Mouse (Mus musculus) adrenal gland, adult 18-20 months (tissue): Measurements from ENCODE around the gene Dclk3. TPM values are rescaled to one million over a fixed set of nuclear protein-coding genes. Genes with fewer than 3 reads are reported as not detected.
A peak's percentile ranks its signal among the peaks of the same experiment; 100 is the strongest.

Source experiments
- DNase-seq, 2 experiments: peaks; one replicate each; pipeline ENCODE4 v3.0.0; 2021 to 2022; ENCODE audit warnings: low spot score in 2 of 2
- long read RNA-seq, 2 experiments: library from polyadenylated mRNA; stranded (forward); transcript quantifications; one replicate each; pipeline ENCODE4 v2.0.0; 2021
- total RNA-seq, 2 experiments: library from RNA; stranded (reverse); gene quantifications; 1 replicate in 1 of 2; 2 replicates in 1 of 2; pipeline ENCODE4 v1.2.3; 2021

The Dclk3 gene
- 1 to 10 TPM in 1 of 2 experiments, under 1 TPM in 1; 0.99 to 1.1 TPM for total RNA-seq
- long read RNA-seq, experiment 1, partial matches to known transcripts, result 0 of 2 reads
- long read RNA-seq, experiment 1, other reads (novel, unspliced or antisense), result 0 of 2 reads
- long read RNA-seq, experiment 2, result 0 reads

DNA sequence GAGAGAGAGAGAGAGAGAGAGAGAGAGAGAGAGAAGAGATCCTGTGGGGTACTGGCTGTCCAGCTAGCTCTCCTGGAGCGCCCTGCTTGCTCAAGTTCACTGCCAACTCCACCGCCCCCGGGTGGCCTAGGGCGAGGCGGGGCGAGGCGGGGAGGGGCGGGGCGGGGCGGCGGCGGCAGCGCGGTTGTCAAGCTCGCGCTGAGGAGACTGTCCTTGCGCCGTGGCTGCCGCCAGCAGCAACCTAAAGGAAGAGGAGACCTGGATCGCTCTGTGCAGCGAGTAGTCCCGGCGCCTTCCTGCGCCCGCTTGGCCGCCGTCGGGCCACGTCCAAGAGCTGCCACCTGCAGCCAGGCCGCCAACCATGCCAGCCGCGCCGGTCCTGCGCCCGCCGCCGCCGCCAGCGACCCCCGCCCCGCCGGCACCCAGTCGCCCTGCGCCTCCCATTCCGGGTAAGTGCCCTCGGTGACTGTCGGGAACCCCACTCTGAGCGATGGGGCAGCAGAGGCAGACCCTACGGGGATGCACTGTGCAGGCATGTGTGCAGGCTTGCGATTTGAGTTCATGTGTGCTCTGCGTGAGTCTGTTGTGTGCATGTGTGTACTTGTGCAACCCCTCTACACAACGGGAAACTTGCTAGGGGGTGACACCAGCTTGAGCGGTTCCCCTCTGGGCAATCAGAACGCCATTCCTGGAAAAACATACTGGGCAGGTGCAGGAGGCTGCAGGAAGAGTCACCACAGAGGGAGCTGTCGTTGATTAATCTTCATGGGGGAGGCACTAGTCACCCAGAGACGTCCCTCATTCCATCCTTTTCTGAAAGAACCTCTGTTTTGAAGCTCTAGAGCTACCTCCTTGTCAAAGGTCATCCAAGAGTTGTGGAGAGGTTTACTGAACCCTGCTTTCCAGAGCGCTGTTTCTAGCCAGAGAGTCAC, at the start of gene Dclk3:
Gene Dclk3, plus strand, starts transcription at position 178 of the 932 bp plus-strand sequence.
- DNase-seq, result peak; percentile 47 to 56

- peak in 1 of 2 experiments; percentile 30 for DNase-seq
Observed at GRCm38 (mm10) chr9:111390016-111390415, 48.9 kb upstream of the Dclk3 start.

DNA sequence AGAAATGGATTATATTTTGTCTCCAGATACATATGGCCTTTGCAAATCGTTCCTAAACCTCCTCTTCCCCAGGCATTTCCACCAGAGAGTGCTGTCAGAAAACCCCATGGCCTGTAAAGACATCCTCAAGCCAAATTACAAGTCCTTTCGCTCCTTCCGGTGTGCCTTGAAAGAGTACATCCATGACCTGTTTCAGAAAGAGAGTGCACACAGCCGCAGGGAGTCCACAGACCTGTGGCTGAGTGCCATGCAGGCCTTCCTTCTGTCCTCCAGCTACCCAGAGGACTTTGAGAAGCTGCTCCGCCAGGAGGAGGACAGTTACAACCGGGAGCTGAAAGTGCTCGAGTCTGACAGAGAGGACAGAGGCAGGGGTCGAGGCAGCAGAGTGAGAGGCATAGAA, 47.8 kb upstream of the Dclk3 start:
- DNase-seq, result no peak

DNA sequence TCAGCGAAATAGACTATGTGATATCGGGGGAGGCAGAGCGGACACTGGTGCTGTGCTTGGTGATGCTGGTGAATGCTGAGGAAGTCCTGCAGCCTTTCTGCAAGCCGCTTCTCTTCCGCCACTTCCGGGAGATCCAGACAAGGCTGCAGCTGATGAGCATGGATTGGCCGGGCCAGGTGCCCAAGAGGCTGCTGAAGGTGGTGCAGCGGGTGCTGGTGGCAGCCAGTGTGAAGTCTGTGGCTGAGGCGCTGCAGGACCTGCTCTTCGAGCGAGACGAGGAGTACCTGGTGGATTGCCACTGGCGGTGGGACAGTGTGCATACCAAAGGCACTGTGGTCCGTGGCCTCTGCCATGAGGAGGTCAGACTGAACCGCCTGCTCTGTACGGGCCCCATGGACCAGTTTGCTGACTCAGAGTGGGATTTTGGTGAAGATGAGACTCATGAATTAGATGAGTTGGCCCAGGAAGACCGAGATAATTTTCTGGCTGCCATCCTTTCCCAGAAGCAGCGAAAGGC, 46.9 kb upstream of the Dclk3 start:
- no peak for DNase-seq

DNA sequence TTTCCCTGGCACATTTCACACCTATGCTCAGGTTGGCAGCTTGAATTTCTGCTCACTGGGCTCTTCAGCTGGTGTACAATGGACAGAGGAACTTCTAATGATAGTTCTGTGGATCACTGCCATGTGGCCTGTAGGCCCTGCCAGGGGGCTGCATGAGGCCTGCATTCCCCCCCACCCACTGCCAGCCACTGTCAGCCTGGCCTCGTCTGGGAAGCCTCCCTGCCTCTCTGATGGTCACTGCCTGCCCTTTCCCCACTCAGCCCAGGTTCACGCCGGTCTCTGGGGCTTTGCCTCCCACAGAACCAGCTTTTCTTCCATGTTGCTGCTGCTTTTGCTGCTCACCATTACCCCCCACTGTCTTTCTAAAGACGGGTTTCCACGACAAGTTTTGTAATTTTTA, 43.6 kb upstream of the Dclk3 start:
- no peak for DNase-seq

GRCm38 (mm10) chr9:111398059-111398458, 40.8 kb upstream of the Dclk3 start:
- DNase-seq, result no peak

DNA sequence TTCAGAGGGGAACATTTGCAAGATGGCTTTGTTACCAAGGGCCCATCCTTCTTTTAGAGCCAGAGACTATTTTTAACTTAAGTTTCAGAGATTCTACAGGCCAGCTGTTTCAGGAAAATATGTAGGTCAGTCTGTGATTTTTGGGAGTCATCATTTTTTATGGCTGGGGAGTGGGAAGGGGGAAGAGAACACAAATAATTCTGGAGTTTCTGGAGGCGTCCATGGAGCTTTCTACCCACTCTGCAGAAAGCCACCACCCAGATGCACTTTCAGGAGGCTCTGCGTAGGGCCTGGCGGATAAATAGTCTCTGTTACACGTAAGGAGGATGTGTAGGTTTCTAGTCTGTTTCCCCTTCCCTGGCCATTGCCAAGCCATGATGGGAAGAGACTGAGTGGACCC, 38.8 kb upstream of the Dclk3 start:
- no peak for DNase-seq

GRCm38 (mm10) chr9:111403159-111403558, 35.7 kb upstream of the Dclk3 start:
- no peak for DNase-seq

GRCm38 (mm10) chr9:111404346-111405079, 34.4 kb upstream of the Dclk3 start:
- no peak for DNase-seq

DNA sequence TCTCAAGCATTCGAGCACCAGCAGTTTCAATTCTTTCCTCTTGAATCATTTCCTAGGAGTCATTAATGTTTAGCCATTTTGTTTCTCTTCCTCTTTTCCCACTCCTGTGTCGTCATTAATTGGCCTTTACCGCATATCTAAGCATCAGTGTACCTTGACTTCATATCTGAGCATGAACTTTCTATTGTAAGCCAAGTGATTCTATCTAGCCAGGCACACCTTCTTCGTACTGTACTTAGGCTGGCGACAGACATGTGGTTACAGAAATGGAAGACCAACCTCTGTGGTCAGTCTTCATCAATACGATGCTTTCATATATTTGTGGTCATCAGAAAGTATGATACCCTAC, 33.8 kb upstream of the Dclk3 start:
- no peak for DNase-seq

GRCm38 (mm10) chr9:111408012-111408411, 30.9 kb upstream of the Dclk3 start:
- DNase-seq, result no peak

- DNase-seq, result no peak
Observed at GRCm38 (mm10) chr9:111408427-111408826, 30.5 kb upstream of the Dclk3 start.

- DNase-seq, result no peak
Observed at GRCm38 (mm10) chr9:111412471-111413160, 26.3 kb upstream of the Dclk3 start.

DNA sequence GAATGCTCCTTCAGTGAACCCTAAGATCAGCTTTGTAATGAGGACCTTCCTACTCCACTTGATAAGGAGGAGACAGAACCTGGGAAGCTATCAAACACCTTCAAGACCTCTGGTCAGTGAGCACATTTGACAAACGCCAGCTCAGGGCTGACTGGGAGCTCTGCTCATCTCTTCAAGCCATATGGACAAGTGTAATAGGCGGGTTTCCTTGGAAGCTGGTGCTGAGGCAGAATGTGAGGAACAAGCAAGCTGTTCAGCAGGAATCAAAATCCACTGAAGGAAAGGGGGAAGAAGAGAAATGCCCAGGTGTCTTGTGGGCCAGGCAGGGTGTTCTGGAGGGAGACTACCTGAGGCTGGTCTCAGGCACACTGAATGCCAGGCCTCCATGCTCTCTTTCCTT, 17.0 kb upstream of the Dclk3 start:
- DNase-seq, result no peak

DNA sequence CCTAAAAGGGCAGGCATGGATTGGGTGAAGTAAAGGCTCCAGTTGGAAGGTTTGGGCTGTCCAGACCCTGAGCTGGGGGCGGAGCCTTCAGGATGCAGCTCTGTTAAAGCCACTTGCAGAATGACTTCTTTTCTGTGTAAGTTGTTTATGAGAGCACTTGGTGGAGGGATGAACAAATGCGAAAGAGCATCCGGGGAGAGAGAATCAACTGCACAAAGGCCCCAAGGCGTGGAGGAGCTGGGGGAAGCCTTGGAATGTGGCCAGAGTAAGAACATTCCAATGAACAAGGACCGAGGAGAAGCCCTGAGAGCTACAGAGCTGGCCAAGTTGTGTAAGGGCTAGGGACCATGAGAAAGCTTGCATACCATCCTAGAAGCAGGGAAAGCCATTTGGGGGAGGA, 16.3 kb upstream of the Dclk3 start:
- DNase-seq, result no peak

DNA sequence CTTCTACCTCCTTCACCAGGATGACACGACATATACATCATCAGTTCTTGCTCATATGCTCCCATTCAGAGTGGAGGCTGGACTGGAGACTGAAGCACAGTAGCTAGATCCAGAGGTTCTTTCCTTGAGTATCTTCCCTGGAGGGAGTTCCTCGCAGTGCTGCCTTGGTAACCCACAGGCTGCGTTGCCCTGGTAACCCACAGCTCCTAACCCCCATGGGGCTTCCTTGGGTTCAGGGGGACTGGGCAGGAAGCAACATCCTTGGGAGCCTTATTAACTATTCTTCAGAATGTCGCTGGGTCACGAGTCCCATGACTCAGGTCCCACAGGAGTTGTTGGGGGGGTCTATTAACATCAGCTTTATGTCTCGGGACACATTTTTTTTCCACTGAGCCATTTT, 13.8 kb upstream of the Dclk3 start:
- DNase-seq, result no peak

GRCm38 (mm10) chr9:111425952-111426351, 12.9 kb upstream of the Dclk3 start:
- DNase-seq, result no peak

DNA sequence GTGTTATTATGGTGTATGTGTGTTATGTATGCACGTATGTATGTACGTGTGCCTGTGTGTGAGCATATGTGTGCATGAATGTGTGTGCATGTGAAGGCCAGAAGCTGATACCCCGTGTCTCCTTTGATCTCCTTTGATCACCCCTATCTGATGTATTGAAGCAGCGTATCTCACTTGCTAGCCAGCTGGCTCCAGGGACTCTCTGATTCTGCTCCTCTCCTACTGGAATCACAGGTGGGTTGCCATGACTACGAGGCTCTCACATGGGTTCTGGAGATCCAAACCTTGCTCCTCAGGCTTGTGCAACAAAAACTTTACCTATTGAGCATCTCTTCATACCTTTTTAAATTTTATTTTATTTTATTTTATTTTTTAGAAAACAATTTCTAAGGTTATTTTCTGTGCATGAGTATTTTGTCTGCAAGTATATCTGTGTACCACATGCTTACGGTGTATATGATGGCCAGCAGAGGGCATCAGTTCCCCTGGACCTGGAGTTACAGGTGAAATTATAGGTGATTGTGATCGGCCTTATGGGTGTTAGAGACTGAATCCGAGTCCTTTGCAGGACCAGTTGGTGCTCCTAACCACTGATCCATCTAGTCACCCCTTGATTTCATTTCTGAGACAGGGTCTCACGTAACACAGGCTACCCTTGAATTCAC, 10.9 kb upstream of the Dclk3 start:
- no peak for DNase-seq

DNA sequence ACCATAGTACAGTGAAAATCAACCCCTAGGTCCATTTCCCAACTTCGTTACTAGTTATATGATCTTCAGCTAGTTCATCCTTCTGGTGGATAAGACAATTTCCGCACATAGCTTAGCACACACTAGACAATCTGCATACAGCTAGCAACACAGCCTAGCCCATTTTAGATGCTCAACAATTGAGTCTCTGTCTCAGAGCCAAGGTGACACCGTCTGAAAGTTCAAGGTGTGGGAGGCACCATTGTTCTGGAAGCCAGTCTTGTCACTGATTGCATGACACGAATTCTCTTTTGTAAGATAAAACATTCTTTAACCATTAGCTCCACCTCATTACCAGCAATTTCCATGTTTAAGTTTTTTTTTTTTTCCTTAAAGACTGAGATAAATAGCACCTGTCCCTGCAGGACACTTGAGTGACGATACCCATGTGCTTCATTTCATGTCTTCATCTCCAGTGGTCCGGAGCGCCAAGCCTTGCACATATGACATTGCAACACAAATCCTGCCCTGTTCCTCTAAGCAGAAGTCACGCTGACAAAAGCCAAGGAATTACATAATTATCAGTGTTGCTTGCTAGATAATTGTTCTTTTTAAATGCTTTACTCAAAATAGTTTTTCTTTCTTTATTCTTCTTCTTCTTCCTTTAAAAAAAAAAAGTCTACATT, 10.1 kb upstream of the Dclk3 start:
- no peak for DNase-seq

DNA sequence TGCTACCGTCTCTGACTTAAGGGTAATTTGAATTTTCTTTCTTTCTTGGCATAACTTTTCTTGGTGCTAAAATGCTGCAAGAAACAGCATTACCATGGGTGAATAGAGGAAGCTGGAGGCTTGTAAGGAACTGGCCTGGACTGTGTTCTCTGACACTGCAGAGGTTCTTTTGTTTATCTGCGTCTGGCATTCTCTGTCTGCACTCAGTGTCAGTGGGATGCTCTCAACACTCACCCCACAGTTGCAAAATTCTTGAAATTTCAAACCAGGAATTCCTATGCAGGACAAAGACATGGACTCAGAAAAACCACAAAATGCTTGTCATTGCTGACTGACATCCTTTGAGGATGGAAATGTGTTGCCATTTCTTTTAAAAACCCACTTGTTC, 9.5 kb upstream of the Dclk3 start:
- no peak for DNase-seq
